Mouse (Mus musculus) hindbrain, postnatal 0 days (tissue): ENCODE measurements at regions not wholly inside any gene's neighbourhood (a gene's known extent, or its start where the extent isn't known, plus 50 kb on each side); places are given as distances from the start of the nearest gene placed in this dataset.

Source experiments
- ATAC-seq: fragments of 200-750 bp; cut with Nextera tagmentation; 2 replicates; pipeline ENCODE4 v1.8.0; 2017; ENCODE audit warnings: mild to moderate bottlenecking, moderate TSS enrichment, moderate library complexity
- DNase-seq: peaks from one replicate; pipeline ENCODE4 v3.0.0-alpha.2; 2015; ENCODE audit warnings: low spot score
- H3K27ac ChIP-seq: fragments of 300-500 bp; sonication (generic); 2 replicates; pipeline ENCODE4 v1.5.1; 2014; ENCODE audit warnings: mild to moderate bottlenecking
- H3K27me3 ChIP-seq: fragments of 300-500 bp; sonication (generic); 2 replicates; pipeline ENCODE4 v1.6.1; 2014; ENCODE audit warnings: low read length, mixed read lengths; ENCODE audit not compliant: insufficient read depth
- H3K36me3 ChIP-seq: fragments of 300-500 bp; sonication (generic); 2 replicates; pipeline ENCODE4 v1.6.1; 2014; ENCODE audit warnings: low read length, mixed read lengths; ENCODE audit not compliant: insufficient read depth
- H3K4me1 ChIP-seq: fragments of 300-500 bp; sonication (generic); 2 replicates; pipeline ENCODE4 v1.6.1; 2014; ENCODE audit warnings: antibody characterized with exemption, low read length, mixed read lengths; ENCODE audit not compliant: insufficient read depth
- H3K4me2 ChIP-seq: fragments of 300-500 bp; sonication (generic); 2 replicates; pipeline ENCODE4 v1.6.1; 2014; ENCODE audit warnings: low read depth, mild to moderate bottlenecking, low read length, moderate library complexity, mixed read lengths
- H3K4me3 ChIP-seq: fragments of 300-500 bp; sonication (generic); 2 replicates; pipeline ENCODE4 v1.5.1; 2014; ENCODE audit warnings: low read length
- H3K9ac ChIP-seq: fragments of 300-500 bp; sonication (generic); replicated peaks from 2 replicates; pipeline ENCODE4 v1.6.1; 2014; ENCODE audit warnings: mild to moderate bottlenecking, low read length, moderate library complexity, mixed read lengths
- H3K9me3 ChIP-seq: fragments of 300-500 bp; sonication (generic); 2 replicates; pipeline ENCODE4 v1.6.1; 2016; ENCODE audit warnings: low read length, mixed read lengths
- CTCF ChIP-seq: IDR thresholded peaks from 2 replicates; pipeline ENCODE4 v1.5.1; 2016; ENCODE audit warnings: antibody characterized with exemption, control low read depth, low read depth
- WGBS: fragments of 180-500 bp; shearing (Covaris S2); extraction: QIAGEN DNeasy Blood & Tissue Kit; methylation state at CpG from one replicate; pipeline ENCODE4 v1.1.7; 2014; 5-methylcytosine and 5-hydroxymethylcytosine counted together

GRCm38 (mm10) chrX:39189417-39189816, 156.7 kb upstream of the Cypt15 start:
- WGBS = 75% methylated on average over 3 of the region's 3 CpGs

GRCm38 (mm10) chrX:39229683-39230082, 116.4 kb upstream of the Cypt15 start:
- Histone ChIP-seq H3K9ac (no peak overlapping the region), H3K4me1 (no peaks in the 10 kb centered on the region), H3K27ac (no peak overlapping the region), H3K4me3 (no peak overlapping the region), H3K27me3 (no peaks in the 10 kb centered on the region), H3K4me2 (no peak overlapping the region), H3K36me3 (no peaks in the 10 kb centered on the region), H3K9me3 (no peaks in the 10 kb centered on the region)
- TF ChIP-seq CTCF = no peak
- WGBS = 54% methylated on average over 4 of the region's 4 CpGs
- ATAC-seq = peak; percentile 38; the same call in 1 of the 2 replicates
- DNase-seq = peak; percentile 62

More at GRCm38 (mm10) chrX:39189417-39189816, 156.7 kb upstream of the Cypt15 start:
- no peaks in the 10 kb centered on the region for H3K4me1 ChIP-seq
- H3K36me3 ChIP-seq = no peaks in the 10 kb centered on the region
- ATAC-seq (no peak), DNase-seq (no peak)
- H3K27me3 ChIP-seq = no peaks in the 10 kb centered on the region
- H3K4me3 ChIP-seq = no peak overlapping the region
- no peak for TF ChIP-seq CTCF
- H3K27ac ChIP-seq = no peak overlapping the region
- H3K4me2 ChIP-seq = no peak overlapping the region
- H3K9ac ChIP-seq = no peak overlapping the region
- no peaks in the 10 kb centered on the region for H3K9me3 ChIP-seq

- Histone ChIP-seq H3K36me3 (no peaks in the 10 kb centered on the region), H3K27me3 (no peaks in the 10 kb centered on the region), H3K4me1 (no peaks in the 10 kb centered on the region), H3K9ac (no peak overlapping the region), H3K27ac (no peak overlapping the region), H3K4me3 (no peak overlapping the region), H3K9me3 (no peaks in the 10 kb centered on the region), H3K4me2 (no peak overlapping the region)
- no peak for DNase-seq
- TF ChIP-seq CTCF = no peak
- WGBS = 70% methylated on average over 4 of the region's 4 CpGs
- ATAC-seq = no peak
Observed at GRCm38 (mm10) chrX:39250148-39250725, 95.8 kb upstream of the Cypt15 start.
